Mouse (Mus musculus) liver, adult 2 months (tissue): ENCODE results near the gene Zfp462.

Experiments
- CTCF ChIP-seq: fragments of 200-500 bp; IDR thresholded peaks from 2 replicates; pipeline ENCODE4 v1.5.1; 2011; ENCODE audit warnings: low read depth, low read length, control low read depth
- POLR2A ChIP-seq: fragments of 200-500 bp; IDR thresholded peaks from 2 replicates; pipeline ENCODE4 v1.6.1; 2011; ENCODE audit warnings: low read length, control low read depth; ENCODE audit not compliant: insufficient read depth; ENCODE audit errors: extremely low read depth

- TF ChIP-seq CTCF = no peak
- TF ChIP-seq POLR2A = no peak
Measured at GRCm38 (mm10) chr4:55001386-55001785, 56.5 kb downstream of the Zfp462 start.
